In the genomic region with DNA sequence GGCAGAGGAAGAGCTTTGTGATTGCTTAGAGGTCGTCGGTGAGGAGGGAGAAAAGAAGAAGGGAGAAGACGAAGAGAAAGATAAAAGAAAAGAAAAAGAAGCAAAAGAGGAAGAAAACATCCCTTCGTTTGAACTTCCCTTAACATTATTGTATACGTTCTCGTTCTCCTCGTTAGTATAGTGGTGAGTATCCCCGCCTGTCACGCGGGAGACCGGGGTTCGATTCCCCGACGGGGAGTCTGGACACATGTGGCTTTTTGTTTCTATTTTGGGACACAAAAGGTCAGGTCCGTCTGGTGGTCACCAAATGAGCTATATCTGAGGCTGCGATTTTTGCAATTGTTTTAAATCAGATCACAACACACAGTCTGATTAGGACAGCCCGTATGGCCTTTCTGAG, we compare ENCODE assay signal across 7 mouse cellular contexts. TPM values are rescaled to one million over a fixed set of nuclear protein-coding genes. Genes with fewer than 3 reads are reported as not detected.
DNase-seq lines count a peak whose midpoint lies in the region; ATAC-seq lines count a peak whose summit lies in the region.

No protein-coding gene starts in this region.

- WGBS in midbrain, embryonic 10.5 days = 2% methylated on average over 17 of the region's 17 CpGs
- WGBS in midbrain, embryonic 14.5 days = 5% methylated on average over 17 of the region's 17 CpGs
- WGBS in forebrain, embryonic 13.5 days = 3% methylated on average over 17 of the region's 17 CpGs

- H3K4me2 ChIP-seq in midbrain, embryonic 14.5 days (ENCODE audit: low read length) = no peak overlapping the region
- peak overlapping the region; percentile 34 for H3K4me2 ChIP-seq in forebrain, embryonic 13.5 days

- ATAC-seq in midbrain, embryonic 14.5 days (ENCODE audit: low FRiP score, low TSS enrichment) = no peak
- ATAC-seq in forebrain, embryonic 13.5 days = 0 out of 2 replicates have a peak, but pooled peaks have one; percentile 41

- H3K4me1 ChIP-seq in midbrain, embryonic 10.5 days = peaks cover 41% of the 10 kb centered on the region
- no peaks in the 10 kb centered on the region for H3K4me1 ChIP-seq in midbrain, embryonic 14.5 days (ENCODE audit: control insufficient read depth, insufficient read depth, low read length)
- H3K4me1 ChIP-seq in forebrain, embryonic 13.5 days = peaks cover 6% of the 10 kb centered on the region; the same call in 1 of the 2 replicates

- peaks cover 17% of the 10 kb centered on the region; the same call in 1 of the 2 replicates for H3K27me3 ChIP-seq in midbrain, embryonic 10.5 days (ENCODE audit: low read depth, poor library complexity, severe bottlenecking)
- H3K27me3 ChIP-seq in midbrain, embryonic 14.5 days (ENCODE audit: control insufficient read depth, insufficient read depth, low read length) = peaks cover 30% of the 10 kb centered on the region
- peaks cover 26% of the 10 kb centered on the region for H3K27me3 ChIP-seq in forebrain, embryonic 13.5 days

- no peaks in the 10 kb centered on the region for H3K9me3 ChIP-seq in midbrain, embryonic 10.5 days (replicated peaks)
- no peaks in the 10 kb centered on the region for H3K9me3 ChIP-seq in midbrain, embryonic 14.5 days (ENCODE audit: control insufficient read depth, low read length)
- H3K9me3 ChIP-seq in forebrain, embryonic 13.5 days (replicated peaks) = no peaks in the 10 kb centered on the region

- no peaks in the 10 kb centered on the region for H3K36me3 ChIP-seq in midbrain, embryonic 10.5 days
- H3K36me3 ChIP-seq in midbrain, embryonic 14.5 days (ENCODE audit: control insufficient read depth, insufficient read depth, low read length) = no peaks in the 10 kb centered on the region
- no peaks in the 10 kb centered on the region for H3K36me3 ChIP-seq in forebrain, embryonic 13.5 days (ENCODE audit: poor library complexity, severe bottlenecking)

- H3K9ac ChIP-seq in midbrain, embryonic 14.5 days (replicated peaks; ENCODE audit: low read length) = no peak overlapping the region
- no peak overlapping the region for H3K9ac ChIP-seq in forebrain, embryonic 13.5 days

- peak; percentile 78 for DNase-seq in midbrain, embryonic 10.5 days (ENCODE audit: low spot score)
- DNase-seq in midbrain, embryonic 14.5 days = no peak
- peak; percentile 85 for DNase-seq in ZHBTc4 (ENCODE audit: low read depth, low spot score)
- peak; percentile 83 for DNase-seq in liver
- peak; percentile 78 for DNase-seq in thymus, postnatal 4 days
- no peak for DNase-seq in adrenal gland, adult 18-20 months (ENCODE audit: low spot score in 2 of 2)

- no peak overlapping the region; the same call in 1 of the 2 replicates for H3K27ac ChIP-seq in midbrain, embryonic 10.5 days (replicated peaks)
- no peak overlapping the region for H3K27ac ChIP-seq in midbrain, embryonic 14.5 days (replicated peaks; ENCODE audit: low read depth, low read length)
- no peak overlapping the region for H3K27ac ChIP-seq in forebrain, embryonic 13.5 days

- H3K4me3 ChIP-seq in midbrain, embryonic 10.5 days = peak overlapping the region; percentile 52
- no peak overlapping the region for H3K4me3 ChIP-seq in midbrain, embryonic 14.5 days (replicated peaks; ENCODE audit: low read depth, low read length)
- H3K4me3 ChIP-seq in forebrain, embryonic 13.5 days = peak overlapping the region; percentile 18

RNA-seq across cellular contexts. Expression of a gene that starts 33.7 kb away (rescaled TPM):
- 23.8 and 24.8 TPM in 2 replicates for polyA plus RNA-seq in midbrain, embryonic 10.5 days (2016; fragmentation: Nextera tagmentation; extraction: Ambion mirVana)
- polyA plus RNA-seq in midbrain, embryonic 14.5 days (2014; fragmentation: Nextera tagmentation; extraction: Ambion mirVana) = 16.8 and 18.2 TPM in 2 replicates
- polyA plus RNA-seq in forebrain, embryonic 13.5 days (2015; fragmentation: Nextera tagmentation; extraction: Ambion mirVana) = 25.4 and 29.2 TPM in 2 replicates
- 1 to 10 TPM in 1 of 2 experiments, under 1 TPM in 1; 0.80 to 1.5 TPM for total RNA-seq in adrenal gland, adult 18-20 months (2021)

Comparison
In these comparisons a context has a peak if more than half of its experiments do, and no peak if none do; other contexts are left out.
1. DNase-seq: peak in midbrain, embryonic 10.5 days (single experiment), ZHBTc4 (single experiment), liver (single experiment) and thymus, postnatal 4 days (single experiment); none in midbrain, embryonic 14.5 days (single experiment) and adrenal gland, adult 18-20 months (0 of 2).